Mouse (Mus musculus): ENCODE results near the gene Atxn1l.

Gene Atxn1l

GRCm38 (mm10) chr8:109731012-109731411 lies 6.5 kb downstream of the Atxn1l start:
- DNase-seq (ENCODE audit: low read depth), result no peak

DNA sequence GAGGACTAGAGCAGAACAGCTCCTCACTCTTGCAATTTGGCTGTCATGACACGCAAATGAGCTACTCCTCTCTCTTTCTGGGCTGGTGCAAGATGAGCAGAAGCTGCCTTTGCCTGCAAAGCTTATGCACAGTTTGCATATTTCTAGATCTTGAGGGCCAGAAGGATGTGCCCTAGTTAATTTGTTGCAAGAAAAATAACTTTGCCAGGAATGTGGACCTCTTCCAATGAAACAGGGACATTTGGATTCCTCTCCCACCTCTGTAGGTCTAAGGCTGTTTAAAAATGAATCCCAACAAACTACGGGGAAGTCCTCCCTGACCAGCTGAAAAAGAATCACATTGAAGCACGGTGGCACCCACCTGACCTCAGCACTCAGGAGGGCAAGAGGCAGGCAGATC lies 12.4 kb downstream of the Atxn1l start:
- DNase-seq (ENCODE audit: low read depth), result no peak

DNA sequence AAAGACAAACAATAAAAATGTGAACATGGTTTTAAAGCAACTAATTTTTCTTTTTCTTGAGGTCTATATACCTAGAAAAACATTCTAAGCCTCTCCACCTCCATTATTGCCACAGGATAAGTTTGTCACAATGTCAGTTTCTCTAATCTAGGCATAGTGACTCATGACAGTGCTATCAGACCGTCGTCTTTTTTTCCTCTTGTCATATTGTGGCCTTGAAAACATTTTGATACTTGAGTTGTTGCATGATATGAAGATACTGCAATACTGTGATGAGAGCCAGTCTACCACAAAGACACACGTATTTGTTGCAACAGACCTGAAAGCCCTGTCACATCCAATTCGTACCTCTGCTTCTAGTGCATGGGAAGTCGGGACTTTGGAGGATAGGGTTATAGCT lies 22.6 kb downstream of the Atxn1l start:
- DNase-seq (ENCODE audit: low read depth), result no peak

DNA sequence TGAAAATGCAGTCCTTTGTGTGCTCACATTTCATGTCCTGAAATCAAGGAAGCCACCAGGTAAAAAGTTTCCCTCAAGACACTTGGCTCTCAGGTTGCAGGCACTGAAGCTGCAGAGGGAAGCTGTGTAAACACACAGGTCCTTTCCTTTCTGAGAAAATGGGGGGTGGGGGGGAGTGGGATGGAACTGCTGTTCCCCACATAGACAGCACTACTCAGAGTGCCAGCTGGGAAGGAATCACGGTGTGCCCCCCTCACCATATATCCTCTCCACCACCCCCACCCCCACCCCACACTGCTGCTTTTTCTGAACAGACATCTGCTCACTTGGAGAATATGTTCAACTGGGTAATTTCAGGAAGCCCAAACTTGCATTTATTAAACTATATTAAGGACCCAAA lies 25.0 kb downstream of the Atxn1l start:
- DNase-seq (ENCODE audit: low read depth), result no peak

GRCm38 (mm10) chr8:109707921-109708320 lies 29.6 kb downstream of the Atxn1l start:
- no peak for DNase-seq (ENCODE audit: low read depth)

- DNase-seq (ENCODE audit: low read depth), result no peak
Measured at GRCm38 (mm10) chr8:109706874-109707237, 30.7 kb downstream of the Atxn1l start.

DNA sequence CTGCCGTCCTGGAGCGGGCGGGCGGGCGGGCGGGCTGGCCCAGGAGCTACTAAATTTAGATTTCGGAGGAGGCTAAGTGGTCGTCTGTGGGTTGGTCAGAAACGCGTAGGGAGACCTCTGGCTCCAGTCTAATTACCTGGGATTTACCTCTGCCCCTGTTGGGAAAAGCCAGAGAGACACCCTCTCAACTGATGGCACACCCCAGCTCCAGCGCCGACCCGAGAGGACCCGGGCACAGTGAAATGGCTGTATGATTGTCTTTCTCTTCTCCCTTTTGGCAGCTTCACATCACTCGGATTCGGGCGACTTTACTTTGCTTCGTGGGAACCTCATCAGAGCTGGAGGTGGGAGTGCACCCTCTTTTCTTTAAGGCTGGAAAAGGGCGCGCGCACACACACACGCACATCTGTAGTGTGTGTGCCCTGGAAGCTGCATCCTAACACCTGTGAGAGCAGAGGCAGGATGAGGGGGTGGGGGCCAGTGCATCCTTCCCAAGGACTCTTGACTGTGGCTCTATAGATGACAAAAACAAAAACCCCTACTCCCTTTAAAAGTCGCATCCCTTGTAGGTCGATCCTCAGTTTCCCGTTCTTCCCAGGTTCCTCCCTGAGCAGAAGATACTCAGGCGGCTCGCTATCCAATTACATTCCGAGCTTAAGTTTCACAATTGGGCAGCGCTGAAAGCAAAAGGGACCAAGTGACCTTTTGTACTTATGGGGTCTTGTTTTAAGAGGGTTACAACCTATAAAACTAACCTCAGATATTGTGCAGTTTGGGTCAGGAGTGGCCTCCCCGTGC lies 31.3 kb downstream of the Atxn1l start:
- no peak for DNase-seq (ENCODE audit: low read depth)

- peak; percentile 90 for DNase-seq (ENCODE audit: low read depth)
Measured at GRCm38 (mm10) chr8:109705320-109706075, 32.0 kb downstream of the Atxn1l start, which contains the start of gene Zfp821. Zfp821 (plus strand) TSS chr8:109705546.

DNA sequence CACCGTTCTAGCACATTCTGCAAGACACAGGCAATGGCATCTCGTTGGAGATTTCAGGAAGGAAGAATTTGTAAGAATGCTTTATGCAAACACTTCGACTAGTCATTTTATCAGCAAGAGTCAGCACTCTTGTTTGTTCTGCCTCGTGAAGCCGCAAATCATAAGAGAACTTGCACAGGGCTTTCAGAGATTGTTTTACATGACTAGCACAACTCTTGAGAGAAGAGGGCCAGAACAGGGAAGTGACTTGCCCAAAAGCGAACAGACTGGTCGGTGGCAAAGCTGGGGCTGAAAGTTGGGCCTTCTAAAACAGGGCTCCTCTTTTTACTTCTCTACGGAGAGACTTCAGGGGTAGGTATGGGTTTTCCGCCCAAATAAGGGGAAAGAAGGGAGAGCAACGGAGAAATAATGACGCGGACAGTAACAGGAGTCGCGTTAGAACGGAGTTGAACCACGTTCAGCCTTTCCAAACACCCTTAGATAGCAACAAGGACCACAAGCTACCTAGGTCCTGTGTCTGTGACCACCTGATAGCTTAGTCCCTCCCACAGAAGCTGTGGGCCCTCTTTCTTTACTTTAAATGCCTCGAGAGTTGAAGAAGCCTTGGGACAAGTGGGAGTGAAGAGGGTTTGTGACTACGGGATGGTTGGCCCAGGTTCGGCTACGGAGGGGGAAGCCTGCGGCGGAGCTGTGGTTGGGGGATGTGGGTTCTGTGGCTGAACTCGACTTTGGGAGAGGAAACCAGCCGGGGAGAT lies 32.8 kb downstream of the Atxn1l start:
- DNase-seq (ENCODE audit: low read depth), result no peak

DNA sequence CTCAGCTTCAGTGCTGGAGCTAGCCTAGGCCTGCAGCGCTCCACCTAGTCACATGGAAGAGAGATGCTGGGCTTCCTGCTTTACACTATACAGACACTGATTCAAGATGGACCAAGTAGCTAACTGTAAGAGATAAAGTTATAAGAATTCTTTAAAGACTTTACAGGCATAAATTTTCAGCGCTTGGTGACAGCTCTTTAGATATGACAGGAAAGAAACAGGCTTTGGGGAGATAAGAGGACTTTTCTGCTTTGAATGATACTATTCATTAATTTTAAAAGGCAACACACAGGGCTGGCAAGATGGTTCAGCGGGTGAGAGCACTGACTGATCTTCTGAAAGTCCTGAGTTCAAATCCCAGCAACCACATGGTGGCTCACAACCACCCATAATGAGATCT lies 39.1 kb downstream of the Atxn1l start:
- DNase-seq (ENCODE audit: low read depth), result no peak

GRCm38 (mm10) chr8:109697754-109698153 lies 39.8 kb downstream of the Atxn1l start:
- no peak for DNase-seq (ENCODE audit: low read depth)

DNA sequence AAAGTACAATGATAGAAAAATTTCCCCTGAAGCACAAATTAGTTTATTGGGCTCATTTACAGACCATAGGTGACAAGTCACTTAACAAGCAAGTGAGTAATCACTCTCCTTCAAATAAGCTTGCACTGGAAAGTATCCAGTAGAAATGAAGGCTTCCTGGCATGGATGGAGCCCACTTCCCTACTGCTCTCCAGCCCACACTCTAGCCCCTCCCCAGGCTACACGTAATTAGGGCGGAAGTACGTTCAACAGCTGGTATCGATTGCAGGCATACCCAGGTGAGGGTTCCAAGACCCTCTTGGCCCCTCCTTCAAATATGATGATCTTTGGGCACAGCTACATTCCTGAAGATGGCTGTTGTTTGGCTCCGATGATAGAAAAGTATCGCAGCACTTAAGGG lies 43.4 kb downstream of the Atxn1l start:
- no peak for DNase-seq (ENCODE audit: low read depth)

DNA sequence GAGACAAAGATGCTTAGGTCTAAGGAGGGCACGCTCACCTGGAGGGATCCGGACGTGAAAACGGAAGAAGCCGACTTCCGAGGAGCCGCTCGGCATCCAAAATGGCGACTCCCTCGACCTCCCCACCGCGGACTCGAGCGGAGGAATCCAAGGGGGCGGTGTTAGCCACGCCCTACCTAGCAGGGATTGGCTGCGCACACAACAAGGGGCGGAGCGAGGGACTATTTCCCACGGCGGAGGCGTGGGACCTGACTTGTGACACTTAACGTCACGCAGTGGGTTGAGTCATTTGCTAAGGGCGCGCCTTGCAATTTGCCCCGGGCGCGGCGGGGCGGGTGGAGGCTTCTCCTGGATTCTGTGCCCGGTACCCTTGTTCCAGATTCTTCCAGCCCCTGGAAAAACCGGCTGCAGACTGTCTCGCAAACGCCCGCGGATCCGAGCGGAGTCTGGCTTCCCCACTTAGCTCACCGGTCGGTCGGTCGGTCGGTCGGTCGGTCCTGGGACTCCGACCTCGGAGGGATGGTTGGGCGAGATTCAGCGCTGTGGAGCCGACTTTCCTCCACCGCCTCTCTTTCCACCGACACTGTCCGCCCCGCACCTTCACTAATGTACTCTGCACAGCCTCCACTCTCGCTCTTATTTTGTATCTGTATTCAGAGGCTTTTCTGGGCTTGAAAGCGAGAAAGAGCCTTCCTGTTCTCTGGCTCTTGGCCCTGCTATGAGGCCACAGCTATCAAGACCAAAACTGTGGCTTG lies 44.2 kb downstream of the Atxn1l start, which contains the start of gene Ist1:
TSS of gene Ist1 (minus strand) at position 115 of the 755 bp plus-strand sequence.
- peak; percentile 99 for DNase-seq (ENCODE audit: low read depth)

GRCm38 (mm10) chr8:109692443-109693145 lies 44.9 kb downstream of the Atxn1l start:
- DNase-seq (ENCODE audit: low read depth), result no peak

DNA sequence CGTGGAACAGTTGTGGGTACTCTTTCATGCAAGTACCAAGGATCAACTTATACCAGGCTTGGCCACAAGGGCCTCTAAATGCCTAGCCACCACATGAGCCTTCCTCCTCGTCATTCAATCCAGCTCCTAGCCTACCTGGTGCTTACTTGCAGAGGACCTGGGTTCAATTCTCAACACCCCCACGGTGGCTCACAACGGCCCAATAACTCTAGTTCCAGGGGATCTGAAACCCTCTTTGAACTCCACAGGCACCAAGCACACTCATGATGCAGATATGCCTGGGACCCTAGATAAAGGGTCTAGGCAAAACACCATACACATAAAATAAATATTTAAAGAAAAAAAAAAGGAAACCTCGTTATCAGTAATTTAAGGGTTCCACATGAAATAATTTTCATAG lies 45.8 kb downstream of the Atxn1l start:
- DNase-seq (ENCODE audit: low read depth), result no peak

- DNase-seq (ENCODE audit: low read depth), result no peak
Measured at GRCm38 (mm10) chr8:109687248-109687647, 50.3 kb downstream of the Atxn1l start.

- DNase-seq (ENCODE audit: low read depth), result no peak
Measured at GRCm38 (mm10) chr8:109682120-109682519, 55.4 kb downstream of the Atxn1l start.

DNA sequence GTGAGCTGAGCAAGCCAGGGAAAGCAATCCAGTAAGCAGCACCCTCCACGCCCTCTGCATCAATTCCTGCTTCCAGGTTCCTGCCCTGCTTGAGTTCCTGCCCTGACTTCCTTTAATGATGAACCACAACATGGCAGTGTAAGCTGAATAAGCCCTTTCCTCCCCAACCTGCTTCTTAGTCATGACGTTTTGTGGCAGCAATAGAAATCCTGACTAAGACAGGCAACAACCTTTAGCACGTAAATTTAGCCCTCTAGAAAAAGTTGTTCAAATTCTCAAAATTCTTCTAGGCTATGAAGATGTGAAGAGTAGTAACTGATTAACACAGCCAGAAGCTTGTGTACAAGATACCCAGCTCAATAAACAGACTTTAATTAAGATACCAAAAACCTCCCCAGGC lies 56.0 kb downstream of the Atxn1l start:
- no peak for DNase-seq (ENCODE audit: low read depth)

Measured in c-Kit-positive CD71-negative TER-119-negative erythroid progenitor cells, embryonic 14.5 days (primary cell).